Mouse (Mus musculus) thymus, postnatal 25 days (tissue): ENCODE measurements around the gene Lbx2.

ENCODE experiments used
- DNase-seq: peaks from one replicate; pipeline ENCODE4 v3.0.0; 2022

The Lbx2 gene

DNA sequence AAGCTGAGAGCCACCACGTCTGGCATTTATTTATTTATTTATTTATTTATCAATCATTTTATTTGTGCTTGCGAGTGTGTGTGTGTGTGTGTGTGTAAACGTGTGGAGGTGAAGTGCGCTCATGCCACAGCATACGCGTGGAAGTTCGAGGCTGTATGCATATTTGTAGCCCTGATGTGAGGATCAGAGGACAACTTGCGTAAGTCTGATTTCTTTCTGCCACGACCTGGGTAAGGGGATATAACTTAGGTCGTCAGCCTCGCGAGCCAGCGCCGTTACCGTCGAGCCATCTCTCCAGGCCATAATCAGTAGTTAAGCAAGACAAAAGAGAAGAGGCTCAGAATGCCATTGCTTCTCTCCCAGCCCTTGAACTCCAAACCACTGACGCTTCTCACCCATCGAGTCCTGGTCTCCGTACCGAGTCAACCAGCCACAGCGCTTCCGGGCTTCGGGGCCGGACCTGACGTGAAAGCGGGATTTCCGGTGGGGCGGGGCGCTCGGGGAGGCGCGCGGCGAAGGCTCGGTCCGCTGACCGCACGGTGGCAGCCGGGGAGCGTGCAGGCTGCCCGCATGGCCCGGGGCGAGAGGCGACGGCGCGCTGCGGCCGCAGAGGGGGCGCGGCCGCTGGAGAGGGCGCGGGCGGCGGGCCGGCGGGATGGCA lies 29.0 kb downstream of the Lbx2 start, which contains the start of gene Mogs:
TSS of gene Mogs (plus strand) at position 486 of the 661 bp plus-strand sequence.
- DNase-seq = peak; percentile 93

- no peak for DNase-seq
These were observed 29.7 kb downstream of the Lbx2 start for GRCm38 (mm10) chr6:83115682-83116372.

- no peak for DNase-seq
These were observed 30.4 kb downstream of the Lbx2 start for GRCm38 (mm10) chr6:83116373-83117164.

DNA sequence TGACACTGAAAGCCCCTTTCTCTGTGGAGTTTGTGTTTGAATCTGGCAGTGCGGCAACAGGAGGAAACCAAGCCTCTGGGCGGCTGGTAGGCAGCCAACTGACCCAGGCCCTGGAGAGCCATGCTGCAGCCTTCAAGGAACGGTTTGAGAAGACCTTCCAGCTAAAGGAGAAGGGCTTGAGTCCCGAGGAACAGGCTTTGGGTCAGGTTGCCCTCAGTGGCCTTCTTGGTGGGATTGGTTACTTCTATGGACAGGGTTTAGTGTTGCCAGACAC lies 30.9 kb downstream of the Lbx2 start:
- DNase-seq = no peak

- DNase-seq = no peak
These were observed 31.4 kb downstream of the Lbx2 start for GRCm38 (mm10) chr6:83117616-83118015.

- no peak for DNase-seq
These were observed 32.2 kb downstream of the Lbx2 start for GRCm38 (mm10) chr6:83118369-83118768.

DNA sequence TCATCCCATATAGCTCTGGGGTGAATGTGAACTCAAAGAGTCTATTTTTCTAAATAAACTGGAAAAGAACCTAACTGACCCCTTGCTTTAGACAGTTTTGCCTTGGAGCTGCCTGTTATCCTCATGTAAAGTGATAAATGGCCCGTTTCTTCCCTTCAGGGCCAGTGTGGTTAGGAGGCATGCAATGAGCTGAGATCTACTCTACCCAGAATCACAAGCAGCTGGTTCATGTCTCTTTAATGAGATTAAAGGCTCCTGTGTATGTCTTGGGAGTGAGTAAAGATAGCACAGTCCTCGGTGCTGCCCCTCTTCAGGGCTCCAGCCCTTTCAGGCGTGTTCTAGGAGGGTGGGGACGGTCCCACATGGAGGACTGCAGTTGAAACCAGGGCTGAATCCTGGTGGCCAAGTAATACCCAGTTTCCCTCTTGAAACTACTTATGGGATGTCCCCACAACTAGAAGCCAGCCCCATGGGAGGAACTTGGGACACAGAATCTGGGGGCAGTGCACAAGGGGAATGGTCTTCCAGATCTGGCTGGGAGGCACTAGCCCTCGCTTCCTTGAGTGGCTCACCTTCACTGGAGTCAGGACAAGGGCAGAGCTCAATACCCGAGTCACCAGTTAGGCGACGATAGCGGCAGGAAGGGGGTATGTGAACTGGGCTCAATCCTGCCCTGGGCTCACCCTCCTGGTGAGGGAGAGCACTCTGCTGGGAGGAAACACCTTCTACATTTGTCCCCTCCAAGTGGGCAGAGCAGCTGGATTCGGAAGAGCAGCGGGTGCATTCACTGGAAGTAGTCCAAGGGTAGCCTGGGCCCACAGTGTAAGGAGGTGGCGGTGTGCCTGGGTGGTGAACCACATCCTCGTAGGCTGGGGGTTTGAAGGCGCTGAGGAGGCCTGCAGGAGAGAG lies 32.9 kb downstream of the Lbx2 start:
- DNase-seq = no peak

- no peak for DNase-seq
These were observed 33.5 kb downstream of the Lbx2 start for GRCm38 (mm10) chr6:83119734-83120051.

- peak; percentile 90 for DNase-seq
These were observed 35.0 kb downstream of the Lbx2 start, which contains the start of gene Wbp1 for GRCm38 (mm10) chr6:83120930-83121862. Gene Wbp1 (minus strand): TSS chr6:83121559.

DNA sequence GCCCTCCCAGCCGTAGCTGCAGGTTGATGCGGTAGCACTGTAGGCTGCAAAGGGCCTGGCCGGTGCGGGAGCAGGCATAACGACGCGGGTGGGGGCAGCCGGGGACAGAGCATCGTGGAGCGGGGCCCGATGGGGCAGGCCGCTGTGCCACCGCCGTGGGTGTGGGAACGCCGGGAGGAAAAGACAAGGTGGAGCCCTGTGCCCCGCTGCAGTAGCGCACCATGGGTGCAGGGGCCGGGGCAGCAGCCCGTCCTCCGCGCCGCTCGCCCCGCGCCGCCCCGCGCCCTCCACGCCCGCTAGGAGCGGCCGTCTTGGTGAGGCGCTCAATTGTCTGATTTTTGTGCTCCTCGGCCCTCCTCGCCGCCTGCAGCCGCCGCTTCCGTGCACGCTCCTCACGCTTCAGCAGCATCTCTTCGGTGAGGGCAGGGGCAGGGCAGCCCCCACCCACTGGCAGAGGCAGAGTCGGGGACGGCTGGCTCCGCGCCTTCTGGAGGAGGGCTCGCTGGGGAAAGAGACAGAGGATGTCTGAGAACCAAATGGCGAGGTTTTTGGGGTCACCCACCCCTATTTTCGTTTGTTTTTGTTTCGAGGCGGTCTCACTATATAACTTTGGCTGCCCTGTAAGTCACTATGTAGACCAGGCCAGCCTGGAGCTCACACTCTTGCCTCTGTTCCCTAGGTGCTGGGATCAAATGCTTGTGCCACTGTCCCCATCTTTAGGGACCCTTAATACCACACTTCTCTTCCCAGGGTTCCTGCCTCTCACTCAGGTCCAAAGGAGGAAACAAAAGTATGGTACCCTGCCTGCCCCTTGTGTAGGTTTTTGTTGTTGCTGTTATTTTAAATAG lies 35.9 kb downstream of the Lbx2 start:
- DNase-seq = no peak

GRCm38 (mm10) chr6:83122961-83123360 lies 36.8 kb downstream of the Lbx2 start:
- DNase-seq = no peak

- DNase-seq = peak; percentile 82
These were observed 38.7 kb downstream of the Lbx2 start for GRCm38 (mm10) chr6:83124851-83125312.

DNA sequence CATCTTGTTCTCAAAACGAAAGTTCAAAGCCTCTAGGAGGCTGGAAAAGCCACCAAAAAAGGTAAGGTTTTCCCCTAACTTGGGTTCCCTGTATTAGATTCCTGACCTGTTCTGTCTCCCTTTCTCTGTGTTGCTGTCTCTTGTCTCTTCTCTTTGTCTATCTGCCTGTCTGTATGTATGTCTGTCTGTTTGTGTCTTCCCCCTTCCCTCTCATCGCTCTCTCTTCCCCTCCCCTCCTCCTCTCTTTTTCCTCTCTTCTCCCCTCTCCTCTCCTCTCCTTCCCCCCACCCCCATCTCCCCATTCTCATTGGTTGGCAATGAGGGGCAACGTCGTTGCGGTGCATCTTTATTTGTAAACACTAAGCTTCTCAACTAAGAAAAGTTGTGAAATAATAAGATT lies 39.2 kb downstream of the Lbx2 start, which contains the start of gene Ino80b:
TSS of gene Ino80b (minus strand) at position 101 of the 400 bp plus-strand sequence.
- no peak for DNase-seq

DNA sequence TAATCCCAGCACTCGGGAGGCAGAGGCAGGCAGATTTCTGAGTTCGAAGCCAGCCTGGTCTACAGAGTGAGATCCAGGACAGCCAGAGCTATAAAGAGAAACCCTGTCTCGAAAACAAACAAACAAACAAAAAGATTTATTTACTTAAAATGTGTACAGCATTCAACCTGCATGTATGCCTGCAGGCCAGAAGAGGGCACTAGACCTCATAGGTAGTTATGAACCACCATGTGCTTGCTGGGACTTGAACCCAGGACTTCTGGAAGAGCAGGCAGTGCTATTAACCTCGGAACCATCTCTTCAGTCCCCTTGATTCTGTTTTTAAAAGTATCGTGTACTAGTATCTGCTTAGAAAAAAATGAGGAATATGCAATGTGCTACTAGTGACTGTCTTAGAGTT lies 41.3 kb downstream of the Lbx2 start:
- no peak for DNase-seq

- DNase-seq = no peak
These were observed 45.4 kb downstream of the Lbx2 start for GRCm38 (mm10) chr6:83131469-83132034.

- no peak for DNase-seq
These were observed 46.2 kb downstream of the Lbx2 start for GRCm38 (mm10) chr6:83132176-83132919.

- no peak for DNase-seq
These were observed 48.1 kb downstream of the Lbx2 start for GRCm38 (mm10) chr6:83134226-83134625.

DNA sequence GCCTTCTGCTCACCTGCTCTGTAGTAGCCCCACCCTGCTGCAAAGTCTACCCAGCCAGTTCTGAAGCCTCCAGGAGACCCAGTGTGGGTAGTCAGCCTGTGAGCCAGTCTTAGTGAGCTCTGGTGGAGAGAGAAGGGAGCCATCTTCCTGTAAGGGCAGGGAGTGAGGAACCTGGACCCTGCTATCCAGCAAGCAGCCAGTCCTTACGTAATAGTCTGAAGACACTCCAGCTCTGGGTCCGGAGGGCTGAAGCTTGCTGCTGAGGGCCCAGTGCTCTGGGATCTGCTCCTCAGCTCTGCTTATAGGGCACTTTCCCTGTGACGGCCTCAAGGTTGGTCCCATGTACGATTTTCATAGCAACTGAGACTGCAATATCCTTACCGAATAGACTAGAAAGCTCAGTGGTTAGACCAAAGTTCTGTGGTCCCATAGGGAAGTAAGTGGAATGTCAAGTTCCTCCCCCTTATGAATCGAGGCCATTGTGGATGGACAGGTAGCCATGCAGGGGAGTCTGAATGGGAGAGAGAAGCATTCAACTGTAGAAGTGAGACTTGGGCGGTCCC lies 48.9 kb downstream of the Lbx2 start, which contains the start of gene Rtkn:
TSS of gene Rtkn (plus strand) at position 513 of the 563 bp plus-strand sequence.
- no peak for DNase-seq

DNA sequence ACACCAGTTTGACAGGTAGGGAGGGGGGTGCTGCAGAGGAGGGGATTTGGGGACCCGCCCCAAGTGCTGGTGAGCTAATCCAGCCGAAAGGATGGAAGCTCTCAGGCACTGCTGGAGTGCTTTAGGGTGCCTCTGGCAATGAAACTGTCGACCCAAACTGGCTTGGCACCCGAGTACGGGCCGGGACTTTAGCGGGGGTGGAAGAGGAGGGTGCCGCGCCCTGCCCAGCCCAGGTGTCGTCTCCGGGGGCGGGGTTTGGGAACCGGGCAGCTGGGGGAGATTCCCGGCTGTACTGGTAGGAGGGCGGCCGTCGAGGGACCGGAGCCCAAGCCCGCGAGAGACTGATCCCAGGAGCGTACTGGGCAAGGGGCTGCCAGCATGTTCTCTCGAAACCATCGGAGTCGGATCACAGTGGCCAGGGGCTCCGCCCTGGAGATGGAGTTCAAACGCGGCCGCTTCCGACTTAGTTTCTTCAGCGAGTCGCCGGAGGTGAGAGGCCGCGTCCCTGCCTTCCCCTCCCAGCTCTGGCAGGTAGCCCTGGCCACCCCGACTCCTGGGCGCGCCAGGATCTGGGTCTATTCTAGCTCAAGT lies 49.5 kb downstream of the Lbx2 start:
- DNase-seq = no peak
